Mouse (Mus musculus) C2C12 (cell line): ENCODE measurements around the gene Chrnb1. TPM values are rescaled to one million over a fixed set of nuclear protein-coding genes. Genes with fewer than 3 reads are reported as not detected.
A peak's percentile ranks its signal among the peaks of the same experiment; 100 is the strongest.

Experiments
- H3K27me3 ChIP-seq: one replicate; pipeline ENCODE4 v1.6.1; 2011; ENCODE audit not compliant: control insufficient read depth, insufficient read depth, insufficient read length
- H3K36me3 ChIP-seq: one replicate; pipeline ENCODE4 v1.6.1; 2011; ENCODE audit not compliant: control insufficient read depth, insufficient read depth
- H3K4me3 ChIP-seq: one replicate; pipeline ENCODE4 v1.5.1; 2011; ENCODE audit warnings: mild to moderate bottlenecking, control low read depth; ENCODE audit not compliant: poor library complexity, insufficient read depth, severe bottlenecking
- H3K79me2 ChIP-seq: one replicate; pipeline ENCODE4 v1.6.1; 2011; ENCODE audit not compliant: control insufficient read depth, insufficient read depth
- H3K79me3 ChIP-seq: one replicate; pipeline ENCODE4 v1.6.1; 2011; ENCODE audit warnings: low read depth, control low read depth
- H3ac ChIP-seq: one replicate; pipeline ENCODE3; 2011; ENCODE audit warnings: low read depth; ENCODE audit not compliant: control insufficient read depth, insufficient read length
- CEBPB ChIP-seq: IDR thresholded peaks from one replicate; pipeline ENCODE4 v1.6.1; 2011; ENCODE audit warnings: low read depth, mild to moderate bottlenecking, control low read depth, moderate library complexity
- CTCF ChIP-seq: IDR thresholded peaks from one replicate; pipeline ENCODE4 v1.5.1; 2011; ENCODE audit not compliant: control insufficient read depth, insufficient read depth, insufficient read length
- FOSL1 ChIP-seq: IDR thresholded peaks from one replicate; pipeline ENCODE4 v1.8.0; 2011; ENCODE audit warnings: mild to moderate bottlenecking, low read length; ENCODE audit not compliant: poor library complexity, insufficient read depth, severe bottlenecking
- MAX ChIP-seq: IDR thresholded peaks from one replicate; pipeline ENCODE4 v1.6.1; 2011; ENCODE audit warnings: mild to moderate bottlenecking, control low read depth
- MYOD1 ChIP-seq: IDR thresholded peaks from one replicate; pipeline ENCODE4 v1.6.1; 2011; ENCODE audit warnings: low read depth; ENCODE audit not compliant: control insufficient read depth, insufficient read length
- MYOG ChIP-seq: IDR thresholded peaks from one replicate; pipeline ENCODE4 v1.6.1; 2011; ENCODE audit not compliant: control insufficient read depth, insufficient read length; ENCODE audit errors: extremely low read depth
- USF1 ChIP-seq: IDR thresholded peaks from one replicate; pipeline ENCODE4 v1.6.1; 2011; ENCODE audit warnings: low read depth, mild to moderate bottlenecking, control low read depth, moderate library complexity
- polyA plus RNA-seq: library from polyadenylated mRNA; unstranded; fragments of >200 nt; fragmentation: generic; extraction: Trizol; gene quantifications from one replicate; pipeline ENCODE4 v1.2.1, GENCODE M21; 2012; ENCODE audit warnings: missing spikeins

Gene Chrnb1
- polyA plus RNA-seq, 1 experiment = 37.7 TPM

- no peaks in the 10 kb centered on the region for H3K27me3 ChIP-seq
- no peaks in the 10 kb centered on the region for H3K36me3 ChIP-seq
- no peak overlapping the region for H3K4me3 ChIP-seq
- H3K79me2 ChIP-seq = no peaks in the 10 kb centered on the region
- no peaks in the 10 kb centered on the region for H3K79me3 ChIP-seq
- TF ChIP-seq MYOG (no peak), MAX (no peak)
- no peak overlapping the region for H3ac ChIP-seq
Measured at GRCm38 (mm10) chr11:69775716-69776115, 20.0 kb downstream of the Chrnb1 start.

DNA sequence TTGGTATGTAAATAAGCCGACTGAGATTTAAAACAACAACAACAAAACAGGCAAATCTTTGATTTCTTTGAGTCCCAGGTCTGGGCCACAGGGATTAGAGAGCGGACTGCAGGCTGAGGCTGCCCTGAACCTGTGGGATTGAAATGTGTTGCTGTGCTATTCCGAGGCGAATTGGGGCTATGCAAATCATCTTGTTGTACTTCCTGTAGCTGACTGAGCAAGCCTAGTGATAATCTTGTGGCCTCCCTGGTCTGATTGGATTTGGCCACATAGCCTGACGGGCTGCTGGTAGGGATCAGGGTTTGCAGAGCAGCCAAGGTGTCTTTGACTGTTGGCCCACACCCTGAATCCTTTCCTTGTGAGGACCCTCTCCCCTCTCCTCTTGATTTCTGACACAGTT, 20.8 kb downstream of the Chrnb1 start:
- H3K79me3 ChIP-seq = no peaks in the 10 kb centered on the region
- H3ac ChIP-seq = no peak overlapping the region
- H3K27me3 ChIP-seq = no peaks in the 10 kb centered on the region
- H3K79me2 ChIP-seq = no peaks in the 10 kb centered on the region
- no peaks in the 10 kb centered on the region for H3K36me3 ChIP-seq
- TF ChIP-seq FOSL1 (no peak), MAX (no peak), MYOD1 (no peak), CEBPB (no peak), CTCF (no peak), USF1 (no peak), MYOG (no peak)
- no peak overlapping the region for H3K4me3 ChIP-seq

DNA sequence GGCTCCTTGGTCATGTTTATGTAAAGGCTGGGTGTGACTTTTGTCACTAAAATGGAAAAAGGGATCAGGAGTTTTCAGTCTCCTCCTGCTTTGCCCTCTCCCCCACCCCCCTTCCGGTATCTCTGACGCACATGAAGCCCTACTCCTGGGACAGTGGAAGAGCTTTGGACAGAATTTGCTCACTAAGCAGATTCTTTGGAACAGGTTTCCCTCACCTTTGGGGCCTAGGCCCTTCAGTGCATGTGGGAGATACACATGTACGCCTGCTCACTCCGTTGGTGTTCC, 28.2 kb downstream of the Chrnb1 start:
- no peak overlapping the region for H3ac ChIP-seq
- TF ChIP-seq USF1 = no peak

GRCm38 (mm10) chr11:69766872-69767624, 28.7 kb downstream of the Chrnb1 start:
- no peak overlapping the region for H3K4me3 ChIP-seq

More for the DNA sequence above, 28.2 kb downstream of the Chrnb1 start:
- Histone ChIP-seq H3K79me3 (no peaks in the 10 kb centered on the region), H3K79me2 (no peaks in the 10 kb centered on the region), H3K36me3 (no peaks in the 10 kb centered on the region), H3K27me3 (no peaks in the 10 kb centered on the region), H3K4me3 (no peak overlapping the region)

GRCm38 (mm10) chr11:69766126-69766609, 29.6 kb downstream of the Chrnb1 start:
- Histone ChIP-seq H3K4me3 (peak overlapping the region; percentile 75), H3K36me3 (no peaks in the 10 kb centered on the region), H3K79me2 (no peaks in the 10 kb centered on the region), H3K79me3 (no peaks in the 10 kb centered on the region), H3ac (peak overlapping the region; percentile 50), H3K27me3 (no peaks in the 10 kb centered on the region)
- TF ChIP-seq MAX = no peak
- no peak for TF ChIP-seq USF1
- no peak for TF ChIP-seq CTCF
- no peak for TF ChIP-seq MYOD1
- TF ChIP-seq FOSL1 = no peak
- no peak for TF ChIP-seq CEBPB
- TF ChIP-seq MYOG = no peak

More at GRCm38 (mm10) chr11:69766872-69767624, 28.7 kb downstream of the Chrnb1 start:
- Histone ChIP-seq H3K79me2 (no peaks in the 10 kb centered on the region), H3K36me3 (no peaks in the 10 kb centered on the region), H3K27me3 (no peaks in the 10 kb centered on the region), H3ac (no peak overlapping the region), H3K79me3 (no peaks in the 10 kb centered on the region)
- TF ChIP-seq USF1 = no peak

GRCm38 (mm10) chr11:69765221-69766125, 30.3 kb downstream of the Chrnb1 start, which contains the start of gene Zbtb4:
Gene Zbtb4, plus strand, starts transcription at chr11:69765912.
- Histone ChIP-seq H3ac (peak within 1 kb of the TSS; percentile 50), H3K36me3 (no peaks in the 10 kb centered on the region), H3K27me3 (no peaks in the 10 kb centered on the region), H3K4me3 (peak within 1 kb of the TSS; percentile 75), H3K79me3 (no peaks in the 10 kb centered on the region), H3K79me2 (no peaks in the 10 kb centered on the region)
- TF ChIP-seq USF1 = no peak
- TF ChIP-seq MYOD1 = no peak
- no peak for TF ChIP-seq MAX
- TF ChIP-seq MYOG = no peak
- TF ChIP-seq FOSL1 = no peak
- TF ChIP-seq CEBPB = no peak
- no peak for TF ChIP-seq CTCF
